Mouse (Mus musculus) MEL (cell line): ENCODE results near the gene Gorasp1. TPM values are rescaled to one million over a fixed set of nuclear protein-coding genes. Genes with fewer than 3 reads are reported as not detected.

Experiments
- DNase-seq: peaks from one replicate; pipeline ENCODE4 v3.0.0; 2011; ENCODE audit warnings: low read depth, low spot score
- H3K27ac ChIP-seq: 2 replicates; pipeline ENCODE4 v1.5.1; 2012; ENCODE audit warnings: low read depth, mild to moderate bottlenecking, control low read depth, low read length, moderate library complexity; ENCODE audit not compliant: control insufficient read depth
- H3K27me3 ChIP-seq, 2 experiments: fragments of 150-350 bp in 1 of 2; sonication (generic) in 1 of 2; 2 replicates each; pipeline ENCODE4 v1.6.1; 2012; ENCODE audit warnings: low read length in 2 of 2, mild to moderate bottlenecking in 2 of 2, improper control_type of control experiment in 1 of 2, moderate library complexity in 1 of 2; ENCODE audit not compliant: insufficient read depth in 2 of 2, control insufficient read depth in 1 of 2
- H3K36me3 ChIP-seq, 2 experiments: 2 replicates each; pipeline ENCODE4 v1.6.1; 2012 to 2014; ENCODE audit warnings: low read length in 2 of 2, improper control_type of control experiment in 1 of 2, inconsistent platforms in 1 of 2, mild to moderate bottlenecking in 1 of 2; ENCODE audit not compliant: insufficient read depth in 2 of 2, control insufficient read depth in 1 of 2
- H3K4me1 ChIP-seq, 2 experiments: fragments of 150-350 bp in 1 of 2; sonication (generic) in 1 of 2; 2 replicates each; pipeline ENCODE4 v1.6.1; 2012; ENCODE audit warnings: low read length in 2 of 2, improper control_type of control experiment in 1 of 2, mild to moderate bottlenecking in 1 of 2; ENCODE audit not compliant: insufficient read depth in 2 of 2, control insufficient read depth in 1 of 2
- H3K4me3 ChIP-seq, 2 experiments: fragments of 150-350 bp in 1 of 2; sonication (generic) in 1 of 2; 2 replicates each; pipeline ENCODE4 v1.5.1; 2012; ENCODE audit warnings: low read depth in 2 of 2, low read length in 2 of 2, mild to moderate bottlenecking in 2 of 2, moderate library complexity in 2 of 2, control low read depth in 1 of 2, improper control_type of control experiment in 1 of 2; ENCODE audit not compliant: control insufficient read depth in 1 of 2, insufficient read depth in 1 of 2
- H3K79me2 ChIP-seq: 2 replicates; pipeline ENCODE4 v1.6.1; 2012; ENCODE audit warnings: mild to moderate bottlenecking, low read length, moderate library complexity; ENCODE audit not compliant: control insufficient read depth, poor library complexity, insufficient read depth
- H3K9ac ChIP-seq: 2 replicates; pipeline ENCODE4 v1.6.1; 2012; ENCODE audit warnings: low read depth, mild to moderate bottlenecking, control low read depth, low read length, moderate library complexity; ENCODE audit not compliant: control insufficient read depth, poor library complexity, severe bottlenecking
- H3K9me3 ChIP-seq: fragments of 150-350 bp; sonication (generic); replicated peaks from 2 replicates; pipeline ENCODE4 v1.6.1; 2012; ENCODE audit warnings: mild to moderate bottlenecking, low read length, improper control_type of control experiment, moderate library complexity; ENCODE audit not compliant: insufficient read depth
- BHLHE40 ChIP-seq: IDR thresholded peaks from 2 replicates; pipeline ENCODE4 v1.6.1; 2012; ENCODE audit warnings: low read depth, mild to moderate bottlenecking, inconsistent platforms, low read length, improper control_type of control experiment, borderline replicate concordance
- E2F4 ChIP-seq: IDR thresholded peaks from 2 replicates; pipeline ENCODE4 v1.6.1; 2011; ENCODE audit warnings: low read depth, low read length, improper control_type of control experiment, borderline replicate concordance
- ELF1 ChIP-seq: IDR thresholded peaks from 2 replicates; pipeline ENCODE4 v1.6.1; 2014; ENCODE audit warnings: low read depth, mild to moderate bottlenecking, inconsistent platforms, low read length, improper control_type of control experiment, moderate library complexity
- EP300 ChIP-seq, 2 experiments: IDR thresholded peaks; 2 replicates each; pipeline ENCODE4 v1.6.1; 2011; ENCODE audit warnings: improper control_type of control experiment in 2 of 2, low read length in 2 of 2, low read depth in 1 of 2, mild to moderate bottlenecking in 1 of 2
- MYB ChIP-seq: IDR thresholded peaks from 2 replicates; pipeline ENCODE4 v1.6.1; 2011; ENCODE audit warnings: mild to moderate bottlenecking, low read depth, low read length, improper control_type of control experiment
- NRF1 ChIP-seq: IDR thresholded peaks from 2 replicates; pipeline ENCODE4 v1.6.1; 2014; ENCODE audit warnings: low read depth, mild to moderate bottlenecking, inconsistent platforms, low read length, improper control_type of control experiment, moderate library complexity; ENCODE audit not compliant: poor library complexity, insufficient read depth, severe bottlenecking
- POLR2A ChIP-seq, 2 experiments: IDR thresholded peaks; 2 replicates each; pipeline ENCODE4 v1.6.1; 2011 to 2012; ENCODE audit warnings: low read length in 2 of 2, mild to moderate bottlenecking in 2 of 2, control low read depth in 1 of 2, improper control_type of control experiment in 1 of 2, low read depth in 1 of 2, moderate library complexity in 1 of 2; ENCODE audit not compliant: control insufficient read depth in 1 of 2, insufficient read depth in 1 of 2, poor library complexity in 1 of 2
- RCOR1 ChIP-seq: IDR thresholded peaks from 2 replicates; pipeline ENCODE4 v1.6.1; 2012; ENCODE audit warnings: low read depth, mild to moderate bottlenecking, inconsistent platforms, low read length, improper control_type of control experiment
- TCF12 ChIP-seq: IDR thresholded peaks from 2 replicates; pipeline ENCODE4 v1.6.1; 2014; ENCODE audit warnings: low read depth, mild to moderate bottlenecking, inconsistent platforms, low read length, improper control_type of control experiment, moderate library complexity
- USF2 ChIP-seq, 2 experiments: IDR thresholded peaks; 2 replicates each; pipeline ENCODE4 v1.6.1; 2011 to 2012; ENCODE audit warnings: improper control_type of control experiment in 2 of 2, low read length in 2 of 2, borderline replicate concordance in 1 of 2, inconsistent platforms in 1 of 2, low read depth in 1 of 2, mild to moderate bottlenecking in 1 of 2; ENCODE audit not compliant: insufficient read depth in 1 of 2
- polyA plus RNA-seq, 2 experiments: library from polyadenylated mRNA; stranded (reverse) in 1 of 2; unstranded in 1 of 2; fragments of >175 nt in 1 of 2; fragments of >200 nt in 1 of 2; gene quantifications; 2 replicates each; pipeline versions ENCODE4 v1.2.1 to v1.2.4; 2012; ENCODE audit warnings: low replicate concordance in 2 of 2, low read depth in 1 of 2; ENCODE audit not compliant: insufficient read length in 2 of 2, insufficient read depth in 1 of 2, missing spikeins in 1 of 2
- total RNA-seq: library from RNA; depleted of rRNA; stranded (reverse); fragments of 300-350 nt; gene quantifications from 2 replicates; pipeline ENCODE4 v1.2.3, GENCODE M21; 2012

Gorasp1 gene
- total and polyA plus RNA-seq, 3 experiments, result 18.3 to 21.9 TPM; not detected in 1

GRCm38 (mm10) chr9:119951388-119951787, 14.0 kb upstream of the Gorasp1 start:
- Histone ChIP-seq H3K36me3 (no peaks in the 10 kb centered on the region), H3K27ac (no peak overlapping the region), H3K79me2 (no peaks in the 10 kb centered on the region), H3K27me3 (peaks cover 0 to 1% of the 10 kb centered on the region in 2 experiments; a peak in 2 of 4 replicates), H3K4me1 (no peaks in the 10 kb centered on the region), H3K4me3 (no peak overlapping the region), H3K9ac (no peak overlapping the region), H3K9me3 (no peaks in the 10 kb centered on the region)
- DNase-seq, result no peak
- TF ChIP-seq E2F4, result no peak
- no peak for TF ChIP-seq NRF1

- no peak overlapping the region for H3K4me3 ChIP-seq
- no peak overlapping the region for H3K9ac ChIP-seq
- H3K79me2 ChIP-seq, result no peaks in the 10 kb centered on the region
- no peak overlapping the region for H3K27ac ChIP-seq
- H3K36me3 ChIP-seq, result no peaks in the 10 kb centered on the region
- peaks cover 0 to 1% of the 10 kb centered on the region in 2 experiments; a peak in 2 of 4 replicates for H3K27me3 ChIP-seq
- no peaks in the 10 kb centered on the region for H3K4me1 ChIP-seq
- H3K9me3 ChIP-seq, result no peaks in the 10 kb centered on the region
- TF ChIP-seq ELF1 (no peak), EP300 (IDR thresholded peaks at IDR 0.05; ENCODE audit: low read depth in 1 of 2, low read length in 2 of 2) (no peak), TCF12 (no peak), RCOR1 (no peak)
- DNase-seq, result no peak
Measured at GRCm38 (mm10) chr9:119950434-119950833, 13.1 kb upstream of the Gorasp1 start.

DNA sequence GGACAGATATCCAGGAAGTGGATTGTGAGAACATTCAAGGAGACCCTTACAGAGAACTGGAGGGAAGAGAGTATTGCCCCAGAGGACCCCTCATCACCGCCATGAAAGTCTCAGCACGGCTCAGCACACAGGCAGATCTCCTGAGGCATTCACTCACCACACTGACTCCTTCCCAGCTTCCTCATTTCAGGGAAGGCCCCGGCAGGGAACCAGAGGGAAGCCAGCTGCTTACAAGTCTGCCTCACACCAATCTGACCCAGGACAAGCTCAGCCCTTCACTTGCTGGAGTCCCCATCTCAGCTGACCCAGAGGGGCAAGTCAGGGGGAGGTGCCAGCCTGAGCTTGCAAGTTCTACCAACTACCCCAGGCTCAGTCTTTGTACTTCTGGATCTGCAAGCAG, 11.4 kb upstream of the Gorasp1 start:
- Histone ChIP-seq H3K27me3 (no peaks in the 10 kb centered on the region; a peak in 2 of 4 replicates), H3K4me1 (no peaks in the 10 kb centered on the region), H3K36me3 (no peaks in the 10 kb centered on the region), H3K4me3 (no peak overlapping the region), H3K27ac (no peak overlapping the region), H3K9ac (no peak overlapping the region), H3K79me2 (no peaks in the 10 kb centered on the region), H3K9me3 (no peaks in the 10 kb centered on the region)
- DNase-seq, result peak; percentile 33
- no peak for TF ChIP-seq EP300 (IDR thresholded peaks at IDR 0.05; ENCODE audit: low read depth in 1 of 2, low read length in 2 of 2)
- TF ChIP-seq BHLHE40, result no peak
- TF ChIP-seq MYB, result no peak
- TF ChIP-seq E2F4, result no peak
- no peak for TF ChIP-seq USF2 (IDR thresholded peaks at IDR 0.05; ENCODE audit: borderline replicate concordance in 1 of 2, insufficient read depth in 1 of 2, low read depth in 1 of 2, low read length in 2 of 2)
- TF ChIP-seq POLR2A (IDR thresholded peaks at IDR 0.05; ENCODE audit: control insufficient read depth in 1 of 2, insufficient read depth in 1 of 2, low read depth in 1 of 2, low read length in 2 of 2, poor library complexity in 1 of 2), result no peak
